Mouse (Mus musculus) neural tube, embryonic 14.5 days (tissue): ENCODE data around the gene Rrp1. TPM values are rescaled to one million over a fixed set of nuclear protein-coding genes. Genes with fewer than 3 reads are reported as not detected.

Experiments
- ATAC-seq: fragments of 200-750 bp; cut with Nextera tagmentation; 2 replicates; pipeline ENCODE4 v1.8.0; 2017; ENCODE audit warnings: low read depth, mild to moderate bottlenecking, moderate TSS enrichment, moderate library complexity
- H3K27ac ChIP-seq: fragments of 300-500 bp; sonication (generic); 2 replicates; pipeline ENCODE4 v1.5.1; 2014; ENCODE audit warnings: low read depth, mild to moderate bottlenecking, control low read depth, low read length, moderate library complexity, mixed read lengths
- H3K27me3 ChIP-seq: fragments of 300-500 bp; sonication (generic); 2 replicates; pipeline ENCODE4 v1.6.1; 2014; ENCODE audit warnings: low read length; ENCODE audit not compliant: control insufficient read depth, insufficient read depth
- H3K36me3 ChIP-seq: fragments of 300-500 bp; sonication (generic); 2 replicates; pipeline ENCODE4 v1.6.1; 2014; ENCODE audit warnings: low read length, mixed read lengths; ENCODE audit not compliant: control insufficient read depth, insufficient read depth
- H3K4me1 ChIP-seq: fragments of 300-500 bp; sonication (generic); 2 replicates; pipeline ENCODE4 v1.6.1; 2014; ENCODE audit warnings: low read length; ENCODE audit not compliant: control insufficient read depth, insufficient read depth
- H3K4me2 ChIP-seq: fragments of 300-500 bp; sonication (generic); 2 replicates; pipeline ENCODE4 v1.6.1; 2014; ENCODE audit warnings: mild to moderate bottlenecking, low read depth, low read length, control low read depth
- H3K4me3 ChIP-seq: fragments of 300-500 bp; sonication (generic); 2 replicates; pipeline ENCODE4 v1.5.1; 2014; ENCODE audit warnings: low read depth, low read length, control low read depth, mixed read lengths
- H3K9ac ChIP-seq: fragments of 300-500 bp; sonication (generic); replicated peaks from 2 replicates; pipeline ENCODE4 v1.6.1; 2014; ENCODE audit warnings: low read depth, mild to moderate bottlenecking, control low read depth, low read length, mixed read lengths
- H3K9me3 ChIP-seq: fragments of 300-500 bp; sonication (generic); 2 replicates; pipeline ENCODE4 v1.6.1; 2016; ENCODE audit warnings: low read length; ENCODE audit not compliant: control insufficient read depth
- WGBS: fragments of 180-500 bp; shearing (Covaris S2); extraction: QIAGEN DNeasy Blood & Tissue Kit; methylation state at CpG from one replicate; pipeline ENCODE4 v1.1.7; 2014; 5-methylcytosine and 5-hydroxymethylcytosine counted together
- polyA plus RNA-seq: library from polyadenylated mRNA; unstranded; fragments of >200 nt; fragmentation: Nextera tagmentation; extraction: Ambion mirVana; gene quantifications from 2 replicates; pipeline ENCODE4 v1.2.1, GENCODE M21; 2014

Rrp1 gene
- polyA plus RNA-seq, 1 experiment from 2014 or later = 312 TPM

DNA sequence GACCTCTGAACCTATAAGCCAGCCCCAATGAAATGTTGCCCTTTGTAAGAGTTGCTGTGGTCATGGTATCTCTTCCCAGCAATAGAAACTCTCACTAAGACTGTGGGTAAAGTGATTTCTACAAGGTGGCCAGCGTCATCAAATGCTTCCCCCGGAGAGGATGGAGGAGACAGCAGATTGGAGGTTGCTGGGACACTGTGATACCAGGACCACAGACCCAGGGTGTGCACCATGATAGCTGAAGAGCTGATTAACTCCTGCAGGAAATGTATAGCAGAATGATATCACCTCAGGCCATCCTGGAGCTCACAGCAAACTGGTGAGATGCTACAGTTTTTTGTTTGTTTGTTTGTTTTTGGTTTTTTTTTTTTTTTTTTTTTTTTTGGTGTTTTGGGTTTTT lies 16.9 kb upstream of the Rrp1 start:
- Histone ChIP-seq H3K9me3 (no peaks in the 10 kb centered on the region), H3K4me2 (no peak overlapping the region), H3K4me1 (0 out of 2 replicates have a peak, but pooled peaks cover 3% of the 10 kb centered on the region), H3K27me3 (no peaks in the 10 kb centered on the region), H3K36me3 (0 out of 2 replicates have a peak, but pooled peaks cover 2% of the 10 kb centered on the region), H3K27ac (no peak overlapping the region), H3K9ac (no peak overlapping the region), H3K4me3 (no peak overlapping the region)
- no peak for ATAC-seq
- WGBS = 94% methylated on average over 2 of the region's 2 CpGs

- Histone ChIP-seq H3K4me3 (no peak overlapping the region), H3K27me3 (no peaks in the 10 kb centered on the region), H3K4me2 (no peak overlapping the region), H3K4me1 (0 out of 2 replicates have a peak, but pooled peaks cover 3% of the 10 kb centered on the region), H3K36me3 (0 out of 2 replicates have a peak, but pooled peaks cover 2% of the 10 kb centered on the region), H3K9me3 (no peaks in the 10 kb centered on the region), H3K27ac (no peak overlapping the region), H3K9ac (no peak overlapping the region)
- 90% methylated on average over 5 of the region's 5 CpGs for WGBS
- ATAC-seq = no peak
Observed at GRCm38 (mm10) chr10:78429180-78429579, 16.3 kb upstream of the Rrp1 start.

- Histone ChIP-seq H3K27me3 (no peaks in the 10 kb centered on the region), H3K9me3 (no peaks in the 10 kb centered on the region), H3K36me3 (0 out of 2 replicates have a peak, but pooled peaks cover 2% of the 10 kb centered on the region), H3K4me2 (no peak overlapping the region), H3K9ac (no peak overlapping the region), H3K4me3 (no peak overlapping the region), H3K27ac (no peak overlapping the region), H3K4me1 (0 out of 2 replicates have a peak, but pooled peaks cover 3% of the 10 kb centered on the region)
- no peak for ATAC-seq
- WGBS = 93% methylated on average over 11 of the region's 11 CpGs
Observed at GRCm38 (mm10) chr10:78428070-78428469, 15.2 kb upstream of the Rrp1 start.

GRCm38 (mm10) chr10:78426117-78426735 lies 13.4 kb upstream of the Rrp1 start:
- 0 out of 2 replicates have a peak, but pooled peaks cover 2% of the 10 kb centered on the region for H3K36me3 ChIP-seq
- H3K4me1 ChIP-seq = 0 out of 2 replicates have a peak, but pooled peaks cover 3% of the 10 kb centered on the region
- peak overlapping the region; percentile 83 for H3K4me3 ChIP-seq
- H3K9ac ChIP-seq = peak overlapping the region; percentile 88
- peak overlapping the region; percentile 79 for H3K4me2 ChIP-seq
- ATAC-seq = peak; percentile 32
- no peaks in the 10 kb centered on the region for H3K27me3 ChIP-seq
- H3K9me3 ChIP-seq = no peaks in the 10 kb centered on the region
- no peak overlapping the region for H3K27ac ChIP-seq
- WGBS = 47% methylated on average over 6 of the region's 6 CpGs

DNA sequence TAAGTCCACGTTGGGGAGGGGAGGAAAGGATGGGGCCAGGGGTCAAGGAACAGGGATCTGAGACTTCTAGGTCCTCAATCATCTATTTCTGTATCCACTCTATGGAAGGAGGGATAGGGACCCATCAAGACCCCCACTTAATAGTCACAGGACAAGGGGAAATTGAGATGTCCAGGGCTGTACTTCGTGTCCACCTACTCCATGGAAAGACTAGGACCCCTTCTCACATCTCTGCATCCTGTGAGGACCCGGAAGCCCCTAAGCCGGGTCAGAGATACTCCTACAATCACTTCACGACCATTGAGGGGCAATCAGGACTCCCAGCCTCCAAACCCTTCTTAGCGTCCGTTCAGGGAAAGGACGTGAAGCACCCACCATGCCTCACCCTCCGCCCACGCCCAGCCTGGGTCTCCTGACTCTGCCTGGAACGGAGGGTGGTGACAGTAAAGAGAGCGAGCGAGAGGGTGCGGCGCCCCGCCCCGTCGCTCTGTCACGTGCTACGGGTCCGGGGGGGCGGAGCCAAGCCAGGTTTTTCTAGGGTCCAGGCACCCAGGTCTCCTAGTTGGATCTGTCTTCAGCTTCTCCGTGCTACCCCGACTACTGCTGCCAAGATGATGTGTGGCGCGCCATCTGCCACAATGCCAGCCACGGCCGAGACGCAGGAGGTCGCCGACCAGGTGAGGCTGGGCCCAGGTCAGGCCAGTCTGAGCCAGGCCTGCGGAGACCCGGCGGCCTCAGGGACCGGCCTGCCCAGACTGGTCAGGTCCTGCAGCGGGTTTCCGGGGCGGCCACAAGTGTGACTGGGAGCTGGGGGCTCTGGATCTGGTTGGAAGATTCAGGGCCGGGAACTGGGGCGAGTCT lies 12.6 kb upstream of the Rrp1 start, which contains the start of gene Cstb:
TSS of gene Cstb (plus strand) at position 489 of the 861 bp plus-strand sequence.
- Histone ChIP-seq H3K27ac (peak within 1 kb of the TSS; percentile 60), H3K4me3 (peak within 1 kb of the TSS; percentile 83), H3K4me2 (peak within 1 kb of the TSS; percentile 79), H3K27me3 (no peaks in the 10 kb centered on the region), H3K4me1 (0 out of 2 replicates have a peak, but pooled peaks cover 3% of the 10 kb centered on the region), H3K9ac (peak within 1 kb of the TSS; percentile 88), H3K36me3 (0 out of 2 replicates have a peak, but pooled peaks cover 2% of the 10 kb centered on the region), H3K9me3 (no peaks in the 10 kb centered on the region)
- ATAC-seq = peak; percentile 93
- WGBS = 2% methylated on average over 40 of the region's 40 CpGs

- no peak for ATAC-seq
- H3K4me1 ChIP-seq = 0 out of 2 replicates have a peak, but pooled peaks cover 3% of the 10 kb centered on the region
- no peaks in the 10 kb centered on the region for H3K36me3 ChIP-seq
- H3K9me3 ChIP-seq = no peaks in the 10 kb centered on the region
- H3K4me2 ChIP-seq = no peak overlapping the region
- no peaks in the 10 kb centered on the region for H3K27me3 ChIP-seq
- H3K9ac ChIP-seq = no peak overlapping the region
- no peak overlapping the region for H3K27ac ChIP-seq
- H3K4me3 ChIP-seq = no peak overlapping the region
- 96% methylated on average over 3 of the region's 3 CpGs for WGBS
Observed at GRCm38 (mm10) chr10:78422614-78423013, 9.8 kb upstream of the Rrp1 start.

GRCm38 (mm10) chr10:78420929-78421328 lies 8.1 kb upstream of the Rrp1 start:
- ATAC-seq = no peak
- 88% methylated on average over 2 of the region's 2 CpGs for WGBS
- H3K36me3 ChIP-seq = no peaks in the 10 kb centered on the region
- no peak overlapping the region for H3K4me2 ChIP-seq
- no peaks in the 10 kb centered on the region for H3K27me3 ChIP-seq
- H3K9ac ChIP-seq = no peak overlapping the region
- H3K27ac ChIP-seq = no peak overlapping the region
- no peak overlapping the region for H3K4me3 ChIP-seq
- H3K9me3 ChIP-seq = no peaks in the 10 kb centered on the region
- no peaks in the 10 kb centered on the region for H3K4me1 ChIP-seq

GRCm38 (mm10) chr10:78418791-78419190 lies 5.9 kb upstream of the Rrp1 start:
- no peak for ATAC-seq
- Histone ChIP-seq H3K4me2 (no peak overlapping the region), H3K4me1 (no peaks in the 10 kb centered on the region), H3K36me3 (no peaks in the 10 kb centered on the region), H3K27ac (no peak overlapping the region), H3K9ac (no peak overlapping the region), H3K4me3 (no peak overlapping the region), H3K27me3 (no peaks in the 10 kb centered on the region), H3K9me3 (no peaks in the 10 kb centered on the region)
- WGBS = 90% methylated on average over 2 of the region's 2 CpGs

GRCm38 (mm10) chr10:78417888-78418287 lies 5.0 kb upstream of the Rrp1 start:
- Histone ChIP-seq H3K9ac (no peak overlapping the region), H3K4me1 (no peaks in the 10 kb centered on the region)
- 64% methylated on average over 5 of the region's 5 CpGs for WGBS

More at GRCm38 (mm10) chr10:78417888-78418287, 5.0 kb upstream of the Rrp1 start:
- Histone ChIP-seq H3K9me3 (no peaks in the 10 kb centered on the region), H3K4me2 (no peak overlapping the region), H3K27me3 (no peaks in the 10 kb centered on the region), H3K27ac (no peak overlapping the region), H3K36me3 (no peaks in the 10 kb centered on the region), H3K4me3 (no peak overlapping the region)
- ATAC-seq = no peak
